Mouse (Mus musculus) heart, adult 2 months (tissue): ENCODE measurements around the gene Awat2. TPM values are rescaled to one million over a fixed set of nuclear protein-coding genes. Genes with fewer than 3 reads are reported as not detected.

ENCODE experiments used
- DNase-seq, 2 experiments: peaks; one replicate each; pipeline ENCODE4 v3.0.0; 2021
- H3K27ac ChIP-seq: fragments of 200-600 bp; 2 replicates; pipeline ENCODE4 v1.8.1; 2022
- H3K27me3 ChIP-seq: fragments of 200-500 bp; 2 replicates; pipeline ENCODE4 v1.6.1; 2012; ENCODE audit warnings: mild to moderate bottlenecking, low read length, inconsistent platforms, mixed read lengths; ENCODE audit not compliant: control insufficient read depth, insufficient read depth
- H3K36me3 ChIP-seq: fragments of 200-500 bp; 2 replicates; pipeline ENCODE4 v1.6.1; 2012; ENCODE audit warnings: low read length, inconsistent platforms; ENCODE audit not compliant: control insufficient read depth, insufficient read depth
- H3K4me1 ChIP-seq: fragments of 200-500 bp; 2 replicates; pipeline ENCODE4 v1.6.1; 2011; ENCODE audit warnings: low read length; ENCODE audit not compliant: control insufficient read depth, insufficient read depth
- H3K4me3 ChIP-seq: fragments of 200-600 bp; 2 replicates; pipeline ENCODE4 v1.8.1; 2022
- H3K79me2 ChIP-seq: fragments of 200-500 bp; replicated peaks from 2 replicates; pipeline ENCODE4 v1.6.1; 2012; ENCODE audit warnings: mild to moderate bottlenecking, inconsistent platforms, low read length, moderate library complexity, mixed read lengths; ENCODE audit not compliant: control insufficient read depth, insufficient read depth
- H3K9ac ChIP-seq: fragments of 200-500 bp; 2 replicates; pipeline ENCODE4 v1.6.1; 2012; ENCODE audit warnings: low read depth, mild to moderate bottlenecking, control low read depth, inconsistent platforms, low read length, mixed read lengths
- CTCF ChIP-seq: fragments of 200-600 bp; IDR thresholded peaks from 2 replicates; pipeline ENCODE4 v1.8.1; 2022; ENCODE audit warnings: antibody characterized with exemption, mild to moderate bottlenecking, moderate library complexity
- EP300 ChIP-seq: fragments of 200-500 bp; IDR thresholded peaks from 2 replicates; pipeline ENCODE4 v1.6.1; 2011; ENCODE audit warnings: low read depth, low read length, control low read depth; ENCODE audit not compliant: insufficient read depth
- POLR2A ChIP-seq: fragments of 200-500 bp; IDR thresholded peaks from 2 replicates; pipeline ENCODE4 v1.6.1; 2011; ENCODE audit warnings: mild to moderate bottlenecking, low read depth, low read length, control low read depth; ENCODE audit not compliant: insufficient read depth
- WGBS: fragments of 180-500 bp; shearing (Covaris S2); methylation state at CpG from one replicate; pipeline ENCODE4 v1.1.7; 2018; 5-methylcytosine and 5-hydroxymethylcytosine counted together
- intact Hi-C: fragments of 180-260 bp; cut with DNase I; formaldehyde crosslinking; loops from one replicate; pipeline ENCODE4 v1.15.1; 2025
- polyA plus RNA-seq: library from polyadenylated mRNA; depleted of rRNA; stranded (reverse); fragments of >200 nt; gene quantifications from 2 replicates; pipeline ENCODE4 v1.2.3, GENCODE M21; 2012
- total RNA-seq, 2 experiments: library from RNA; stranded (reverse); gene quantifications; 2 replicates each; pipeline ENCODE4 v1.2.3; 2021

Awat2 gene
- total and polyA plus RNA-seq, 3 experiments = not detected

- Histone ChIP-seq H3K4me1 (no peaks in the 10 kb centered on the region), H3K4me3 (no peak overlapping the region), H3K9ac (no peak overlapping the region), H3K27ac (no peak overlapping the region), H3K27me3 (no peaks in the 10 kb centered on the region), H3K79me2 (no peaks in the 10 kb centered on the region), H3K36me3 (no peaks in the 10 kb centered on the region)
- intact Hi-C loops = no loop called here
- no peak for DNase-seq
- TF ChIP-seq CTCF = no peak
- TF ChIP-seq EP300 = no peak
- no peak for TF ChIP-seq POLR2A
- WGBS = 89% methylated on average over 7 of the region's 7 CpGs
Observed at GRCm38 (mm10) chrX:100443532-100443931, 1.0 kb upstream of the Awat2 start.

GRCm38 (mm10) chrX:100432311-100432710 is 10.2 kb downstream of the Awat2 start:
- no peaks in the 10 kb centered on the region for H3K79me2 ChIP-seq
- no peak for TF ChIP-seq CTCF
- TF ChIP-seq POLR2A = no peak
- no peak for TF ChIP-seq EP300
- intact Hi-C loops = no loop called here
- no peak for DNase-seq
- H3K4me3 ChIP-seq = no peak overlapping the region
- no peak overlapping the region for H3K9ac ChIP-seq
- 64% methylated on average over 3 of the region's 3 CpGs for WGBS
- H3K27ac ChIP-seq = no peak overlapping the region
- H3K36me3 ChIP-seq = no peaks in the 10 kb centered on the region
- H3K4me1 ChIP-seq = no peaks in the 10 kb centered on the region
- no peaks in the 10 kb centered on the region for H3K27me3 ChIP-seq

- Histone ChIP-seq H3K27me3 (no peaks in the 10 kb centered on the region), H3K79me2 (no peaks in the 10 kb centered on the region), H3K4me3 (no peak within 1 kb of the TSS), H3K4me1 (no peaks in the 10 kb centered on the region), H3K36me3 (no peaks in the 10 kb centered on the region), H3K27ac (no peak within 1 kb of the TSS), H3K9ac (no peak within 1 kb of the TSS)
- intact Hi-C loops = no loop called here
- WGBS = 85% methylated on average over 21 of the region's 21 CpGs
- TF ChIP-seq CTCF (no peak), POLR2A (no peak), EP300 (no peak)
- no peak for DNase-seq
Observed at GRCm38 (mm10) chrX:100428693-100429092, 13.8 kb downstream of the Awat2 start, which contains the start of gene Otud6a. TSS of gene Otud6a (plus strand) at chrX:100429013.

GRCm38 (mm10) chrX:100409245-100409644 is 33.3 kb downstream of the Awat2 start:
- TF ChIP-seq EP300 = no peak
- TF ChIP-seq POLR2A = no peak
- TF ChIP-seq CTCF = no peak
- no peaks in the 10 kb centered on the region for H3K4me1 ChIP-seq
- no peaks in the 10 kb centered on the region for H3K79me2 ChIP-seq
- no peak overlapping the region for H3K4me3 ChIP-seq
- H3K36me3 ChIP-seq = no peaks in the 10 kb centered on the region
- intact Hi-C loops = no loop called here
- H3K27me3 ChIP-seq = no peaks in the 10 kb centered on the region
- H3K27ac ChIP-seq = no peak overlapping the region
- whole genome bisulfite sequencing = 50% methylated on average over 1 of the region's 1 CpGs
- no peak for DNase-seq
- H3K9ac ChIP-seq = no peak overlapping the region

- Histone ChIP-seq H3K36me3 (no peaks in the 10 kb centered on the region), H3K79me2 (no peaks in the 10 kb centered on the region), H3K4me3 (no peak overlapping the region), H3K27me3 (no peaks in the 10 kb centered on the region), H3K27ac (no peak overlapping the region), H3K4me1 (no peaks in the 10 kb centered on the region), H3K9ac (no peak overlapping the region)
- 81% methylated on average over 5 of the region's 5 CpGs for WGBS
- intact Hi-C loops = no loop called here
- no peak for DNase-seq
- TF ChIP-seq CTCF = no peak
- no peak for TF ChIP-seq EP300
Observed at GRCm38 (mm10) chrX:100401657-100402056, 40.9 kb downstream of the Awat2 start.

GRCm38 (mm10) chrX:100400900-100401299 is 41.6 kb downstream of the Awat2 start:
- H3K79me2 ChIP-seq = no peaks in the 10 kb centered on the region
- H3K9ac ChIP-seq = no peak overlapping the region
- H3K4me1 ChIP-seq = no peaks in the 10 kb centered on the region
- no peak for DNase-seq
- no peak overlapping the region for H3K4me3 ChIP-seq
- intact Hi-C loops = no loop called here
- no peaks in the 10 kb centered on the region for H3K27me3 ChIP-seq
- H3K27ac ChIP-seq = no peak overlapping the region
- TF ChIP-seq EP300 (no peak), POLR2A (no peak), CTCF (no peak)
- no peaks in the 10 kb centered on the region for H3K36me3 ChIP-seq
